Mouse (Mus musculus) urinary bladder, postnatal 14 days (tissue): ENCODE measurements around the gene Kremen1.
A peak's percentile ranks its signal among the peaks of the same experiment; 100 is the strongest.

Source experiments
- DNase-seq: peaks from one replicate; pipeline ENCODE4 v3.0.0; 2021; ENCODE audit warnings: low spot score

Gene Kremen1

GRCm38 (mm10) chr11:5167311-5167710, 94.0 kb downstream of the Kremen1 start:
- DNase-seq = no peak

- DNase-seq = no peak
Observed at GRCm38 (mm10) chr11:5165471-5165916, 95.9 kb downstream of the Kremen1 start.

GRCm38 (mm10) chr11:5164310-5164709, 97.0 kb downstream of the Kremen1 start:
- DNase-seq = no peak

GRCm38 (mm10) chr11:5163421-5163820, 97.9 kb downstream of the Kremen1 start:
- DNase-seq = no peak

GRCm38 (mm10) chr11:5160722-5161485, 100.5 kb downstream of the Kremen1 start:
- DNase-seq = no peak

GRCm38 (mm10) chr11:5158056-5158455, 103.3 kb downstream of the Kremen1 start:
- DNase-seq = no peak

- no peak for DNase-seq
Observed at GRCm38 (mm10) chr11:5154961-5155805, 106.2 kb downstream of the Kremen1 start.

- DNase-seq = no peak
Observed at GRCm38 (mm10) chr11:5151680-5152337, 109.5 kb downstream of the Kremen1 start, which contains the start of gene Emid1. Emid1 (minus strand) TSS chr11:5152257.

GRCm38 (mm10) chr11:5151247-5151630, 110.1 kb downstream of the Kremen1 start:
- no peak for DNase-seq

- no peak for DNase-seq
Observed at GRCm38 (mm10) chr11:5150416-5151246, 110.7 kb downstream of the Kremen1 start.

GRCm38 (mm10) chr11:5149955-5150354, 111.4 kb downstream of the Kremen1 start:
- DNase-seq = no peak

GRCm38 (mm10) chr11:5149249-5149648, 112.1 kb downstream of the Kremen1 start:
- DNase-seq = peak; percentile 70

GRCm38 (mm10) chr11:5145600-5145999, 115.8 kb downstream of the Kremen1 start:
- no peak for DNase-seq

- DNase-seq = no peak
Observed at GRCm38 (mm10) chr11:5141965-5142364, 119.4 kb downstream of the Kremen1 start.
